In genomic region chr7:92827981-92828380, GRCm38 (mm10) we compare ENCODE assay signal across 9 mouse cellular contexts. TPM values are rescaled to one million over a fixed set of nuclear protein-coding genes. Genes with fewer than 3 reads are reported as not detected.
DNase-seq lines count a peak whose midpoint lies in the region.
"Had no signal": no experiment of that assay in that cellular context is flagged by ENCODE, and none has a peak within 500 bp of the region (broad histone marks: within the 10 kb centered on the region; RNA-seq: fewer than 3 reads in every experiment).

No protein-coding gene starts in this region.

- peak; percentile 45 to 60 for DNase-seq in cerebellum, adult 18-20 months
- DNase-seq in cerebellum, adult 8-10 months = no peak
- DNase-seq in layer of hippocampus, adult 8-10 months (ENCODE audit: low spot score in 2 of 2) = peak; percentile 32 to 55
- DNase-seq in layer of hippocampus, postnatal 10 days (ENCODE audit: low spot score in 2 of 2) = no peak
- DNase-seq in cerebellum, adult 9-10 months = peak; percentile 67
- peak; percentile 37 for DNase-seq in lung, postnatal 36 days
- no peak for DNase-seq in thymus, postnatal 36 days
- DNase-seq in urinary bladder, postnatal 25 days (ENCODE audit: low spot score) = no peak
- DNase-seq: adrenal gland, adult 2 months had no signal

RNA-seq across cellular contexts. Expression of gene Ddias, which starts 46.1 kb away (rescaled TPM):
- under 1 TPM; 0.31 to 0.78 (median 0.51) TPM for total RNA-seq in layer of hippocampus, adult 8-10 months (2022)
- total RNA-seq in layer of hippocampus, postnatal 10 days (2021) = 1 to 10 TPM; 1.8 to 2.0 TPM

RNA-seq across cellular contexts. Expression of gene Prcp, which starts 46.3 kb away (rescaled TPM):
- total RNA-seq in layer of hippocampus, adult 8-10 months (2022) = 10 to 100 TPM in 2 of 4 experiments, 1 to 10 TPM in 2; 6.1 to 13.1 (median 10.2) TPM
- total RNA-seq in layer of hippocampus, postnatal 10 days (2021) = 10 to 100 TPM; 15.3 TPM

Comparison
In these comparisons a context has a peak if more than half of its experiments do, and no peak if none do; other contexts are left out.
1. DNase-seq: peak in cerebellum, adult 18-20 months (2 of 2), layer of hippocampus, adult 8-10 months (2 of 2), cerebellum, adult 9-10 months (single experiment) and lung, postnatal 36 days (single experiment); none in cerebellum, adult 8-10 months (single experiment), layer of hippocampus, postnatal 10 days (0 of 2), thymus, postnatal 36 days (0 of 2) and urinary bladder, postnatal 25 days (single experiment).